Mouse (Mus musculus) embryo, embryonic 9.5 days (tissue): ENCODE data around the gene Ndufa4.
"Not testable (repeated sequence)": the region's sequence is repeated elsewhere in the genome, so short reads cannot be mapped to it uniquely, and the experiment has no call there.

ENCODE experiments used
- DNase-seq: peaks from one replicate; pipeline ENCODE4 v3.0.0-alpha.2; 2017; ENCODE audit errors: extremely low spot score

Gene Ndufa4

DNA sequence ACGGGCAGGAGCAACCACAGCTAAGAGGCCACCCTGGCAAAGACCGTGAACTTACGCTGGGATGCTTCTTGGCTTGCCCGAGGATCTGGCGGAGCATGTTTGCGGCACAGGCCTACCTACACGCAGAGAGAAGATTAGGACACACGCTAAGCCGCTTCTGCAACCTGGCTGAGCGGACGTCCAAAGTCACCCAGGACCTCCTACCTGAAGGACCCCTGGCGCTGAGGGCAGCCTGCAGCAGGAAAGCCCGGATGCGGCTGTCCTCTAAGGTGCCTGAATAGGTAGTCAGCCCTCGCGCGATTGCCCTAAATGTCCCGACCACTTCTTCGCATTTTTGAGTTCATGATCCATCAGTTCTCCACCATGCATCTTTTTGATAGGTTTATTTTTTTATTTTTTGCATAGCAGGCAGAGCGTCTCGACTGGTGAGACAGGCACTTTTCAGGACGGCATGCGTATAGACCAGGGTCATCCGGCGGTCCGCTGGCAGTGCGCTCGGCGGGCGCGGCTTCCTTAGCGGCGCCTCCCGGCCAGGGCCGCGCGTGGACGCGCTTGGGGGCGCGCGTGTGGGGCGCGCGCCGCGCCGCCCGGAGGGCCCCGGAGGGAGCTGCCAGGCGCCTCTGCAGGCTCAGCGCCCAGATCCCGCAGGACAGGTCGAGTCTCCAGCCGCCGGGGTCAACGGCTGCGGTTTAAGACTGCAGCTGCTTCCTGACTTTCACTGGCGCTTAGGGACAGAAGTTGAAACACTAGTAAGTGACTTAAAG is at the start of gene Ndufa4, which contains the start of gene Phf14:
Gene Ndufa4, minus strand, starts transcription at position 229 of the 764 bp plus-strand sequence.
Gene Phf14, plus strand, starts transcription at position 541 of the 764 bp plus-strand sequence.
- peak; percentile 91 for DNase-seq

DNA sequence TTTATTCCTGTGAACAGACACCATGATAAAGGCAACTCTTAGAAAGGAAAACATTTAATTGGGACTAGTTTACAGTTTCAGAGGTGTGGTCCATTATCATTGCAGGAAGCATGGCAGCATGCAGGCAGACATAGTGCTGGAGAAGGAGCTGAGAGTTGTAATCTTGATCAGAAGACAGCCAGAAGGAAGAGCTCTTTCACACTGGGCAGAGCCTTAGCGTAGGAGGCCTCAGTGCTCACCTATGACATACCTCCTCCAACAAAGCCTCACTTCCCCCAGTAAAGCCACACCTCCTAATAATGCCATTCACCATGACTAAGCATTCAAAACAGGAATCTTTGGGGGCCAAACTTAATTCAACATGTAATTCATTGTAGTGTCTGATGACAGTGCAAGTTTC is 40.8 kb upstream of the Ndufa4 start:
- no peak for DNase-seq

DNA sequence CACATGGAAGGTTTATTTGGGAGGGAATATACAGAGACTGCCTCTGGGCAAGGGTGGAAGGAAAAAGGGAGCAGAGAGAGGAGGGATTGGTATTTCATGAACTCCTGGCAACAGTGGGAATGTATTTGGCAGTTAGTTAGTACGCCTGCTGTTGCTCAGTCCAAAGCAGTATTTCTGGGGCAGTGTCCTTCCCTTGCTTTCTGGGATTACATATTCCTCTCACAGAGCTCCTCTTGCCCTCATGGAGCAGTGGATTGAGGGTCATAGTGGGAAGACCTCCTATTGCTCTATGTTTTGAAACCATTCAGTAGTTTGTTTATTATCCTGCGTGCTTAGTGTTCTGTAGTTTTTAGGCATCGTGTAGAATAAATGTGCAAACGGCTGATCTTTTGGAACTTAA is 34.8 kb upstream of the Ndufa4 start:
- no peak for DNase-seq

DNA sequence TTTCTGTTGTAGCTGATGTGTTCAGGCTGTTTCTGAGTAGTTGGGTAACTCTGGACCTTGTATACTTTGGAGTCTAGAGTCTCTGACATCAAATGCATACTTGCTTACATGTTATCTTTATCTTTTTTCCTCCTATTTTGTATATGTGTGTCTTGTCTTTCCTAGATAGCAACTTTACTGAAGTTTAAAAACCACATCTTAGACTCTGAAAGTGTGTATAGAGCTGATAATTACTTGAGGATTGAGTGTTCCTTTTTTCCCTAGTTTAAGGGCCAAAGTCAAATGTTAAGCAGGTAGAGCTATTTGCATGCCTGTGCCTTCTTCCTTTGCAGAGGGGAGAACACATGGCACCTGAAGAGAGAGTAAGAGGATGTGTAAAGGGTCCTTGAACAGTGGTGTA is 33.6 kb upstream of the Ndufa4 start:
- no peak for DNase-seq

DNA sequence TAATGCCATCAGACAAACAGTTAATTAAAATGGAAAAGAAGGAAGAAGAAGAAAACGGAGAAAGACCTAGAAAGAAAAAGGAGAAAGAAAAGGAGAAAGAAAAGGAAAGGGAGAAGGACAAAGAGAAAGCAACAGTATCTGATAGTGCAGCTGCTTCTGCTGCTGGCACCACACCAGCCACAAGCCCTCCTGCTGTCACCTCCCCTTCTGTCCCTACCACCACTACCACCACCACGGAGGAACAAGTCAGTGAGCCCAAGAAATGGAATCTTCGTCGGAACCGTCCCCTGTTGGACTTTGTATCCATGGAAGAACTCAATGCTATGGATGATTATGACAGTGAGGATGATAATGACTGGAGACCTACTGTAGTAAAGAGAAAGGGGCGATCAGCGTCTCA is 26.1 kb upstream of the Ndufa4 start:
- no peak for DNase-seq

DNA sequence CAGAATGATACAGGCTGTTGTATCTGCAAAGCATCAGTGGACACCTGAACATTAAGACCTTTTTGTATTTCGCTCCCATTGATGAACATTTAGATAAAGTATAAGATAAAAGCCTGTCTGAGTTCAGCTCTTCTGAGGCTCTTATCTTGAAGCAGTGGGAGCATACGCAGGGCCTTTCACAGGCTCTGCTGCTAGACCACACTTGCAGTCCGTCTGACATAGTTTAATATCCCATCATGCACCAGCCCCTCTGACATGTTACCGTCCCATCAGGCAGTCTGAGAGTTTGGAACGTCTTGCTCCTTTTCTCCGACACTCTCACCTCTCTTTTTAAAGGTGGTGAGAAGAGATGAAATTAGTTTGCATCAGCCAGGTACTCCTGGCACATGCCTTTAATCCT is 20.2 kb upstream of the Ndufa4 start:
- DNase-seq, result no peak

DNA sequence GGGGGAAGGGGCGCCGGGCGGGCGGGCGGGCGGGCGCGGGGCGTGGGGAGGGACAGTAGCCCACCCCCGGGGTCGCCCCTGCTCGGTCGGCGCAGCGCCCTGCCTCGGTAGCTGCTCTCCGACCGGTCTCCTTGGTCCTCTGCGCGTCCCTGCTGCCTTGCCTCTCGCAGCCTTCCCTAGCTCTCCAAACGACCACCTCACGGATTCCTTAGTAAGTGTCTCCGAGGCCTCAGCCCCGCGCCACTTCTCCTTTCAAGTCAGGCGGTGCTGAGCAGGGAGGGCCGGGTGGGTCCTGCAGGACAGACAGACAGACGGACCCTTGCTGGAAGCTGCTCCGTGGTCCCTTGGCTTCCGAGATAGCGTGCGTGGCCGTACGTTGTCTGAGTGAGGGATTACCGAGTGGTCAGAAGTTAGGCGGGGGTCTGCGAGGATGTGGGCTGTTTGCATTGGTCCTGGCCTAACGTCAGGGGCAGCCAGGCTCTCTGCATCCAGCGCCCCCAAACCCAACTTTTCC is 18.8 kb upstream of the Ndufa4 start:
- peak; percentile 78 for DNase-seq

DNA sequence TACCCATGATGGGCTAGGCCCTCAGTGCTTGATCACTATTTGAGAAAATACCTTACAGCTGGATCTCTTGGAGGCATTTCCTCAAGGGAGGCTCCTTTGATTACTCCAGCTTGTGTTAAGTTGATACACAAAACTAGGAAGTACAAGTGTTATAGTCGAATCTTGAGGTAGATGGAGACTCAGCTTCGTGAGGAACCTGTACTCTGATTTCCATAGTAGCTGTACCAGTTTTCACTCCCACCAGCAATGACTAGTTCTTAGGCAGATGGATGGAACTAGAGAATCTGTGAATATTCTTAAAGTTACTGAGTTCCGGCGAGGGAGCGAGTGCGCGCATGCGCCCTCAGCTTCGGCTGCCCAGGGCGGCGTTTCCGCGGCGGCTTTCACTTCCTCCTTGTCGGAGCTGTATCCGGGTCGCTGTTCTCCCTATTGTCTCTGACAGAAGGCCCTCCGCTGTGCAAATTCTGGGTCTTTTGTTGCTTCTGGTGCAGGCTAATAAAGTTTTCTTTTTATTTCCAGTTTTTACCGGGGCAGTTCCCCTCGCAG is 18.3 kb upstream of the Ndufa4 start:
- peak; percentile 84 for DNase-seq

DNA sequence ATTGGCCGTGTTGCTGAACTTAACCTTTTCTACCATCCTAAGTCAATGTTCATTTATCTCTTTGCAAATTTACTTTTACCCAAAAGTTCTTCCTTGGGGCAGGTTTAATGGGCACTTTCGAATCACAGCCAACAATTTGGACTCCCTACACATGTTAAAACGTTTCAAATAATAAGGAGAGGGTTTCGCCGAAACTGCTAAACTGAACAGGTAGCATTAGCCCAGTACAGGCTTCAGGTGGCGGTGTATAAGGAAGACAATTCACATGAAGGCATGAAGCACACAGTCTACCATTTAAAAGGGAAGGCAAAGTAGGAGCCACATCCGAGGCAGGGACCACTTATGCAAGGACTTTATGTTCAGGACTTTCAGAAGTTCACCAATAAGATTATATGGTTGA is 873 bp upstream of the Ndufa4 start:
- DNase-seq, result peak; percentile 14

DNA sequence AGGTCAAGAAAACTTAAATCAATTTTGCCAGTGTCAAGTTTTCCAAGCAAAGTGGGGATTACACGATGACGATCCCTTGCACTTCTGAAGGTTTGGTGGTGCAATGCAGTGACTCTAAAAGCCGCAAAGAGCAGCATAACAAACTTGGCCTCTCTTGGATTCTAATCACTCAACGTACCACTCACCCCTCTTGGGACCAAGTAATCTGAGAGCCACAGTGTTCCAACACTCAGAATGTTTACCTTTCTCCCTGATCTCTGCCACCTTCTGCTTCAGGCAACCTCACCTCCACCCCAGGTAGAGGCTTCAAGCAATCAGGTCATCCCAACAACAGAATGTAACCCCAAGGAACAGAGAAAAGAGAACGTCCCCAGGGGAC is 418 bp downstream of the Ndufa4 start:
- DNase-seq, result no peak

DNA sequence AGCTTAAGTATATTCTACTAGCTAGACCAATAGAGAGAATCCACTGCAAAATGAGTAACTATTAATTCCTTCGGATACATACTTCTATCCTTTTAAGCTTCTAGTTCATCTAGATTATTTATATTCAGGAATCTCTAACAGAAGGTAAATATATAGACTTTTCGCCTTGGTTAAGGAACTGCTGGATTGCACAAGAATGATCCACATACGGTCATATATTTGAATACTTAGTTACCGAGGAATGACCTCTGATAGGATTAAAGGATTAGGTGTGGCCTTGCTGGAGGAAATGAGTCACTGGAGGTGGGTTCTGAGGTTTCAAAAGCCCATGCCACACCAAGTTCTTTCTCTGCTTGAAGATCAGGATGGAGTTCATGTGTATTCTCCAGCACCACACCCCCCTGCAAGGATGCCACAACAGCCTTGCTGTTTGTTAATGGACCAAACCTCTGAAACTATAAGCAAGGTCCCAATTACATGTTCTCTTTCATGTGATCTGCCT is 6.4 kb downstream of the Ndufa4 start:
- no peak for DNase-seq

DNA sequence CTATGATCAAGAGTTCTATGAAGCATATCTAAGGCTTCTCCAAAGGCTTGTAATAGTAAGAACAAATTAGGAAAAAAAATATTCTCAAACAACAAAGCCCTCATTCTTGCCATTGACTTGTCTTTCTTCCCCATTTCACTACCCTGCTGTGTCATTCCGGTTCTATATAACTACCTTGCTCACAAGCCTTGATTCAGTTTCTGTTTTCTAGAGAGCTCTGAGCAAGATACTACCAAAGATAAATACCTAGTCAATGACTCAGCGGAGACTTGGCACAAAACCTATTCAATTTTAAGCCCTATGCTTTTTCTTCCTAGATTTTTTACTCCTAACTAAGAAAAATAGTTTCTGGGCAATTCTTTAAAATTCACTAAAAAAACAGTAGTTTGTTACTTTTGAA is 31.9 kb downstream of the Ndufa4 start:
- DNase-seq, result not testable (repeated sequence)
